Mouse (Mus musculus): ENCODE measurements at regions not wholly inside any gene's neighbourhood (a gene's known extent, or its start where the extent isn't known, plus 50 kb on each side); places are given as distances from the start of the nearest gene placed in this dataset.

DNA sequence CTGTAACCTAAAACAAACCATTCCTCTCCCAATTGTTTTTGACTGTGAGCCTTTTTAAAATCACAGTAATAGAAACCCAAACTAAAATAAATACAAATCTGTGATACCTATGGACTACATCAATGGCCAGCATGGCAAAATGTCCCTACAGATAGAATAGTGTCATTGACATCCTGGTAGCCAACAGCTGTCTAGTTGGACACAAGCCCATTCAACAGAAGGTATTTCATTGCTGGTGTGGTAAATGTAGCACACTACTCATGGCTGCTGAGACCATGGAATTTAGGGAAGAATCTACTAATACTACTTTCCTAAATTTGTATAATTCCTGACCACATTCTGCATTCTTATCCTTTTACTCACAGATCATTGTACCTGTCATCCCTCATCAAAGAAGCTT is 178.3 kb upstream of the B430218F22Rik start:
- no peak for TF ChIP-seq CTCF (conservative IDR thresholded peaks at IDR 0.05; ENCODE audit: low read length)
- no peak for TF ChIP-seq POU5F1 (IDR thresholded peaks at IDR 0.05; ENCODE audit: borderline replicate concordance, low read length)
